Mouse (Mus musculus): ENCODE data around the gene Spty2d1. TPM values are rescaled to one million over a fixed set of nuclear protein-coding genes. Genes with fewer than 3 reads are reported as not detected.
"Not testable (repeated sequence)": the region's sequence is repeated elsewhere in the genome, so short reads cannot be mapped to it uniquely, and the experiment has no call there.

Spty2d1 gene
- 10 to 100 TPM; 13.8 to 13.9 TPM for total RNA-seq (2021)

DNA sequence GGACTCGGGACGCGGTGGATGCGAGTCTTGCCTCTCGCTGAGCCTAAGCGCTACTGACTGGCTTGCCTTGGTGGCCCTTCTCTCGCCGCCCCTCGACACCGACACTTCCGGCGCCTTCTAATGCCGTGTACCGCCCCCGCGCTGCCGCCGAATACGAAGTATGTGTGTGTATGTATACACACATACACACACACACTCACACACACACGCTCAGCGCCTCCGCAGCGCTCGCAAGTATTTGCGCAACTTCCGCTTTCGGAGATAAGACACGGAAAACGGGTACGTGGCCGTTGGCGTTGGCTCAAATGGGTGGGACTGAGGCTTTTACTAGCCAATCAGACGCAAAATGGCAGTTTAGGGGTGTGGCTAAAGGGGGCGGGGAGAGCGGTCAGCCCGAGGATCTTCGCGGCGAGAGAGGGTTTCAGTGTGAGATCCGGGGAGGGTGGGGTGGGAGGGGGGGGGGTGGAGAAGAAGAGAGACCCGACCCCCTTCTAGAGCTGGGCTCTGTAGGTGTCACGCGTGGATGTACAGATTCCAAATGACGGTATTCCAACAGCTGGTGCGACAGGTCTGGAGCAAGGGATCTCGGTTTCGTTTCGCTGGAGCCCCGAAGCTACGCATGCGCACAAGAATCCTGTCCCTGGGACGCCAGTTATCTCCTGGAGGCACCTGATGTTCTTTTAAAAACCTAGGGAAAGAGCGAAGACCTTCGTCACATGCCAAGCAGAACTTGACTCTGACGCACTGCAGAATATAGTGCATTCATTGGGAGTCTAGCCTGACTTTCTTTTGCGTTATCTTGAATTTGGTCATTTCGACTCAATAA, at the start of gene Spty2d1:
Gene Spty2d1 (minus strand): TSS at position 244 of the 826 bp plus-strand sequence.
- peak; percentile 99 to 100 for DNase-seq (ENCODE audit: low spot score in 2 of 2)
- intact Hi-C loops (cut with DNase I) = loop anchor here (2.0 to 5.0 kb wide), 2 partner anchors 50 to 211 kb away; partner anchors contain the start of genes Gtf2h1, Hps5 and Uevld

DNA sequence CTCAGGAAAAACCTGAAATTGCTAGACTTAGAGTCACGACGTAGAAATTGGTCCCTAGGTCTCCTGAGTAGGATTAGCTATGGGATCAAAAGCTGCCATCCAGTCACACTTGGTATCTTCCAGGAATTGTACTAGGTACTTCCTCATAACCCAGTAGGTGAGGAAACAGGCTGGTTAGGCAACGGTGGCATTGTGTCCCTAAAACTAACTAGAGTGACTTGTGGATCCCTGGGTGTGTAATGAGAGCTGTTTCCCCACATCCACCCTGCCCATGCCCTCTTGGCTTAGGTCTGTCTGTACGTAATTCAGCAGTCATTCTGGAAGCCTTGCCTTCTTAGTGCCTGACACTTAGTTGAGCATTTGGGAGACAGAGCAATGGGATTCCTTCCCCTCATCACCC, 48.1 kb upstream of the Spty2d1 start:
- no peak for DNase-seq (ENCODE audit: low spot score in 2 of 2)
- intact Hi-C loops (cut with DNase I) = no loop called here

- DNase-seq (ENCODE audit: low spot score in 2 of 2) = peak in 1 of 2 experiments; percentile 26
- intact Hi-C loops (cut with DNase I) = no loop called here
These were observed 47.5 kb upstream of the Spty2d1 start for GRCm38 (mm10) chr7:47055744-47056143.

GRCm38 (mm10) chr7:47054666-47055065, 46.5 kb upstream of the Spty2d1 start:
- intact Hi-C loops (cut with DNase I) = no loop called here
- DNase-seq (ENCODE audit: low spot score in 2 of 2) = no peak

DNA sequence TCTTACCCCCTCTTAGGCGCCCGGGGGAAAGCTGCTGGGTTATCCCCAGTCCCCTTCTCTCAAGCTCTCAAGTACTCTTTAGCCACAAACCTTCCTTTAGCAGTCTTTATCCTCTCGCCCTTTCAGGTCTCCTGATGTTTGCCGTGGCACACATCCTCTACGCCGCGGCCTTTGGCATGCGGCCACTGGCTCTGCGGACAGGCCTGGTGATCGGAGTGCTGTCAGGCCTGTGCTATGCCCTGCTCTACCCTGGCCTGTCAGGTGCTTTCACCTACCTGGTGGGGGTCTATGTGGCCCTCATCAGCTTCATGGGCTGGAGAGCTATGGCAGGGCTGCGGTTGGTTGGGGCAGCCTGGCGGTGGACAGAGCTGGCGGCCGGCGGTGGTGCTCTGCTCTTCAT, 45.1 kb upstream of the Spty2d1 start:
- intact Hi-C loops (cut with DNase I) = no loop called here
- no peak for DNase-seq (ENCODE audit: low spot score in 2 of 2)

DNA sequence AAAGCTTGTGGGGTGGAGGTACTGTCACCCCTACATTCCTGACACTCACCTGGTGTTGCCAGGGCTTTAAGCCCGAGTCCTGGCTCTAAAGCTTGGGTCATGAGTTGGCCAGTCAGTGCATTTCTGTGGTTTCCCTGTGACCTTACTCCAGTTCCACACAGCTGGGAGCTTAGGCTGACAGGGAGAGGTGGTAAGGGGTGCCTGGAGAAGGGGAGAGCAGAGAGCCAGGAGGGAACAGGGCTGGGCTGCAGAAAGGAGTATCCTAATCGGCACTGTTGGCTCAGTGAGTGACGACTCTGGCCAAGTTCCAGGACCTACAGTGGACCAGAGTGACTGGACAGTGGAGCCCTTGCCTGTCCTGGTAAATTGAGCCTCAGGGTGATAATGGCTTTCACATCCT, 44.1 kb upstream of the Spty2d1 start:
- no peak for DNase-seq (ENCODE audit: low spot score in 2 of 2)
- intact Hi-C loops (cut with DNase I) = no loop called here

DNA sequence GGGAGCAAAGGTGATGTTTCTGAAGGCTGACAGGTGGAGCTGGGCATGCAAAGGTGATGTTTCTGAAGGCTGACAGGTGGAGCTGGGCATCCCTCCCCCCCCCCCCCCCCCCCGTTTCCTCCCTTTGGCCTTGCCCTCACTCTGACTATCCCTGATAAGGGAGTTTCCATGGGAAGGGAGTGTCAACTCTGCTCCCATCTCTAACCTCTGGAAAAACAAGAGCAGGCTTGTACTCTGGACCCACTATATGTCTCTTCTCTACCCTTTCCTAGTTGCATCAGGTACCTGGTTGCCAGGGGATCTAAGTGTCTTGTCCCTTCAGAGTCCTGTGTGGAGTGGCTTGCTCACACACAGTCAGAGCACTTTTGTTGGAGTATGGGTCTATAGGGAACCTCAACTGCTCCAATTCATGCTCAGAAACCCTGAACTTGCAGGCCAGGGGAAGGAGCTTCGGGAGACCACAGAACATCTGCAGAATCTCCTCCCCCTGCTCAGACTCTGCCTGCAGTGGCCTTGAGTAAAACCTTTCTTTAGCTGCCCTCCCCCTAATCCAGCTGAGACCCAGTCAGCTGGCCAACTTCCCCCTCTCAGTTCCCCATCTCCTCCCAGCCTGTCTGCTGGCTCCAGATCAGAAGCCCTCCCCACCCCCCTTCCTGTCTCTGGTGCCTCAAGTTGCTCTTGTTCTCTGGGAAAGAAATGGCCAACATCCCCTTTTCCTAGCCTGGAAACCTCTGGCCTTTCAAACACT, 43.4 kb upstream of the Spty2d1 start:
- intact Hi-C loops (cut with DNase I) = no loop called here
- peak in 1 of 2 experiments; percentile 78 for DNase-seq (ENCODE audit: low spot score in 2 of 2)

- DNase-seq (ENCODE audit: low spot score in 2 of 2) = peak; percentile 67 to 68
- intact Hi-C loops (cut with DNase I) = loop anchor here (1.0 kb wide), 1 partner anchor 27 kb away; no protein-coding TSS in a partner anchor
These were observed 42.6 kb upstream of the Spty2d1 start for GRCm38 (mm10) chr7:47050766-47051165.

- intact Hi-C loops (cut with DNase I) = loop anchor here (1.0 kb wide), 1 partner anchor 27 kb away; no protein-coding TSS in a partner anchor
These were observed 42.2 kb upstream of the Spty2d1 start, which contains the start of gene Tmem86a for GRCm38 (mm10) chr7:47050366-47050765. Gene Tmem86a (plus strand): TSS chr7:47050601.

GRCm38 (mm10) chr7:47042823-47043490, 34.7 kb upstream of the Spty2d1 start:
- intact Hi-C loops (cut with DNase I) = no loop called here
- no peak for DNase-seq (ENCODE audit: low spot score in 2 of 2)

More at GRCm38 (mm10) chr7:47050366-47050765, 42.2 kb upstream of the Spty2d1 start, which contains the start of gene Tmem86a:
- DNase-seq (ENCODE audit: low spot score in 2 of 2) = peak; percentile 97 to 98

DNA sequence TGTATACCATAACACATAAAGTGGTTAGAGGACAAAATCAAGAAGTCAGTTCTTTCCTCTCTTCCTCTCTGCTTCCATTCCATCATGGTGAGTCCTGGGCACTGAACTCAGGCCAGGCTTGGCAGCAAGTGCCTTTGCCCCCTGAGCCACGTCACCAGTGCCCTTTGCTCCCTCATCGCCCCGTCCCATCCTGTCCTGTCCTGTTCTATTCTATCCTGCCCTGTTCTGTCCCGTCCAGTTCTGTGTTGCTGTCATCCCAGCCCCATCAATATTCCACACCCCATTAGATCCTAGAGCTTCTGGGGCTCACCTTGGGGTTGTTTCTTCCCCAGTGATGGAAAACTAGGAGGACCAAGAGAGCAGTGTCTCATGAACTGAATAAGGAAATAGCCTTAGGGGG, 33.9 kb upstream of the Spty2d1 start:
- no peak for DNase-seq (ENCODE audit: low spot score in 2 of 2)
- intact Hi-C loops (cut with DNase I) = no loop called here

DNA sequence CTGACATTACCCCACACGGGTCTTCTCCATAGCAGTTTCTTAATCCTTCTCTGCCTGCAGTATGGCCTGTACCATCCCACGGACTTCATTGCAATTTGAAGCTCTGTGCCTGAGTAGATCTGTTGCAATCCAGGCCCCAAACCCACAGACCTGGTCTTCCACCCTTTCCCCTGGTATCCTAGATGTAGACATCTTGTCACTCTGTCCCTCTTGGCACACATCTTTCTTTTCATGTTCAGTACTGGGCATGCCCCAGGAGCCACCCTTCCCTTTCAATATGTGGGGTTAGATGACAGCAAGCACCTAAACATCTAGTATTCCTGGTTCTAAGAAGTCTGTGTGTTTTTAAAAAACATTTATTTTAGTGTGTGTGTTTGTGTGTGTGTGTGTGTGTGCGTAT, 33.5 kb upstream of the Spty2d1 start:
- intact Hi-C loops (cut with DNase I) = no loop called here
- DNase-seq (ENCODE audit: low spot score in 2 of 2) = no peak

DNA sequence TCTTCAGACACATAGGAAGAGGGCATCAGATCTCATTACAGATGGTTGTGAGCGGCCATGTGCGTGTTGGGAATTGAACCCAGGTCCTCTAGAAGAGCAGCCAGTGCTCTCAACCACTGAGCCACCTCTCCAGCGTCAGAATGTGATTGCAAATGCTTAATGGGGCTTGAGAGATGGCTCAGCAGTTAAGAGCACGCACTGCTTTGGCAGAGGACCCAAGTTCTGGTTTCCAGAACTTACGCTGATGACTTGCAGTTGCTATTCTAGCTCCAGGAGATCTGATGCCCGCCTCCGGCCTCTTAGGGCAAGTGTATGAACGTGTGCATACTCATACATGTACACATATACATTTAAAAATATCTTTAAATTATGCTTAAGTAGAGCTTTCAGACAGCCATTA, 27.2 kb upstream of the Spty2d1 start:
- DNase-seq (ENCODE audit: low spot score in 2 of 2) = no peak
- intact Hi-C loops (cut with DNase I) = no loop called here

- DNase-seq (ENCODE audit: low spot score in 2 of 2) = no peak
- intact Hi-C loops (cut with DNase I) = no loop called here
These were observed 26.7 kb upstream of the Spty2d1 start for GRCm38 (mm10) chr7:47034785-47035384.

DNA sequence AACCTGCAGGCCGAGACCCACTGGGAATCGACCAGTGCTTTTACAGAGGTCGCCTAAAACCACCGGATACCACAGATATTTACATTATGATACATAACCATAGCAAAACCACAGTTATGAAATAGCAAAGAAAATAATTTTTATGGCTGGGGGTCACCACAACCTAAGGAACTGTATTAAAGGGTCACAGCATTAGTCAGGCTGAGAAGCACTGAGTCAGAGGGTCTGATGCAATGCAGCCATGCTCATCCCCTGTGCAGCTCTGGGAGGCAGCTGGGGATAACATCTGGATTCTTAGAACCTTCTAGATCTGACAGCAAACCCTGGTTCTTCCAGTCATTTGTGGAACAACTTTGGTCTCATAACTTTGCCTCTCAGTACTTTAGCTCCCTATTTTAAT, 23.2 kb upstream of the Spty2d1 start:
- DNase-seq (ENCODE audit: low spot score in 2 of 2) = no peak
- intact Hi-C loops (cut with DNase I) = no loop called here

GRCm38 (mm10) chr7:47030517-47031193, 22.4 kb upstream of the Spty2d1 start:
- DNase-seq (ENCODE audit: low spot score in 2 of 2) = no peak
- intact Hi-C loops (cut with DNase I) = no loop called here

GRCm38 (mm10) chr7:47027520-47027919, 19.3 kb upstream of the Spty2d1 start:
- intact Hi-C loops (cut with DNase I) = no loop called here
- peak in 1 of 2 experiments; percentile 43 for DNase-seq (ENCODE audit: low spot score in 2 of 2)

DNA sequence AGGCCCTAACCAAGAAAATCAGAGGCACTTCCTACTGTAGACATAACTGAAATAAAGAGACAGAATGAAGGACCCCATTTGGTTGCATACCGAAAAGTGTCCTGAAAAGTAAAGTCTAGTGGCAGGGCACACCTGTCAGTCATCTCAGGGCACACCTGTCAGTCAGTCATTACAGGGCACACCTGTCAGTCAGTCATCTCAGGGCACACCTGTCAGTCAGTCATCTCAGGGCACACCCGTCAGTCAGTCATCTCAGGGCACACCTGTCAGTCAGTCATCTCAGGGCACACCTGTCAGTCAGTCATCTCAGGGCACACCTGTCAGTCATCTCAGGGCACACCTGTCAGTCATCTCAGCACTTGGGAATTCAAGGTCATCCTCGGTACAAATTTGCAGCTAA, 18.7 kb upstream of the Spty2d1 start:
- DNase-seq (ENCODE audit: low spot score in 2 of 2); intact Hi-C loops (cut with DNase I): not testable (repeated sequence)

GRCm38 (mm10) chr7:47025429-47025828, 17.2 kb upstream of the Spty2d1 start:
- intact Hi-C loops (cut with DNase I) = no loop called here
- DNase-seq (ENCODE audit: low spot score in 2 of 2) = no peak
